Mouse (Mus musculus) left cerebral cortex, adult 8-10 months (tissue): Measurements from ENCODE around the gene Kxd1. TPM values are rescaled to one million over a fixed set of nuclear protein-coding genes. Genes with fewer than 3 reads are reported as not detected.
A peak's percentile ranks its signal among the peaks of the same experiment; 100 is the strongest.
"Not testable (repeated sequence)": the region's sequence is repeated elsewhere in the genome, so short reads cannot be mapped to it uniquely, and the experiment has no call there.

Experiments
- DNase-seq, 2 experiments: peaks; one replicate each; pipeline ENCODE4 v3.0.0; 2022; ENCODE audit warnings: low spot score in 2 of 2
- total RNA-seq, 4 experiments: library from RNA; stranded (reverse); gene quantifications; 2 replicates each; pipeline ENCODE4 v1.2.4; 2022

The Kxd1 gene
- total RNA-seq, 4 experiments from 2014 or later = 43.0 to 52.5 (median 47.1) TPM

DNA sequence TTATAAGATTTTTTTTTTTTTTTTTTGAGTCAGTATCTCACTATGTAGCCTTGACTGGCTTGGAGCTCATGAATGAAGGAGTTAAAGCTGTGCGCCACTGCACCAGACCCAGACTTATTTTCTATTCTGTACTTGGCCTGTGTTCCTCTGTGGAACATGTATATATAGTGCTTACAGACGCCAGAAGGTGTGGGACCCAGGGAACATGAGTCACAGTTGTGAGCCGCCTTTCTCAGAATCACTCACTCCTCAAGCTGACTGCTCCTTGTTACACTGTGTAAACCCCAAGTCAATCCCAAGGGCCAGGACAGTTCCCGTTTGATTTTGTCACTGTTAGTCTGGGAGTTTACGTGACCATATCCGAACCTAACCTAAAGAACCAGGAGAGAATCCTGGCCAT, 8.7 kb downstream of the Kxd1 start:
- no peak for DNase-seq

DNA sequence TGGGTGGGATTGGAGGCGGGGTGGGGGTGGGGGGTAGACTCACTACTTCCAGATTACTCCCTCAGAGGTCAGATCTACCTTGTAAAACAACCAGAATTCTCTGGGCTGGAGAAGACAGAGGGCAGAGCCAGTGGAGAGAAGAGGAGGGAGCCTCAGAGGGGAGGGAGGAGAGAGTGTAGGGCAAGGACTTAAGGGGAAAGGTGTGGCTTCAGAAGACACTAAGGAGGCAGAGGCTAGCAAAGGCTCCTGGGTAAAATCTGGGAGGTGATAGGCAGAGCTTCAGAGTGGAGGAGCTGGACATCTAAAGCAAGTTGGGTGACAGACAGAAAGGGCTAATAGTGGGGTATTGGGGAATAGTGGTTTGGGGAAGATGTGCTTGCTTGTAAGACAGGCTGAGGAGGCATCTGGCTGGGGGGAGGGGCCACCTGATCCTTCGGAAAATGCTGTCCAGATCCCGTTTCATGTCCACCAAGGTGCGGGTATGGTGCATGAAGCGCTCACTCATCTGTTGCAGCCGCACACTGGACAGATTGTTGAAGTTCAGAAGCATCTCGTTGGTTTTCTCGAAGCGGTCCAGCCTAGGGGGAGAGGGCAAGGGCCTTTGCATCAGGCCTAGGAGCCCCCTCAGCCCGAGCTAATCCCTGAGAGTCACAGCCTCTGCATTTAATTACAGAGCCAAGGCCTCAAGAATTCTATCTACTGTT, 9.7 kb downstream of the Kxd1 start:
- DNase-seq = no peak

- DNase-seq = no peak
Observed at GRCm38 (mm10) chr8:70513441-70513840, 14.3 kb downstream of the Kxd1 start.

DNA sequence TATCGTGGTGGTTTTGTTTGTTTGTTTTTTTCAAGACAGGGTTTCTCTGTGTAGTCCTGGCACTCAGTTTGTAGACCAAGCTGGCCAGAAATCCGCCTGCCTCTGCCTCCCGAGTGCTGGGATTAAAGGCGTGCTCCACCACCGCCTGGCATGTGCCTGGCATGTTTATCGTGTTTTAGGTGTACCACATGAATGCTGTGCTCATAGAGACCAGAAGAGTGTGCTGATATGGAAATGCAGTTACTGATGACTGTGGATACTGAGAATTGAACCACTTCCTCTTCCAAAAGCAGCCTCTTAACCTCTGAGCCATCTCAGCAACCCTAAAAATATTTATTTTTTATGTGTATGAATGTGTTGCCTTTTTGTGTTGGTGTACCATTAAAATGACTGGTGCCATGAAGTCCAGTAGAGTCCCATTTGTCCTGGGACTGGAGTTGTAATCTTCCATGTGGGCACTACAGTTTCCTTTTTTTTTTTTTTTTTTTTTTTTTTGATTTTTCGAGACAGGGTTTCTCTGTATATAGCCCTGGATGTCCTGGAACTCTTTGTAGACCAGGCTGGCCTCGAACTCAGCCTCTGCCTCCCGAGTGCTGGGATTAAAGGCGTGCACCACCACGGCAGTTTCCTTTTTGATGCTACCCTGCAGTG, 15.4 kb downstream of the Kxd1 start:
- DNase-seq = no peak

DNA sequence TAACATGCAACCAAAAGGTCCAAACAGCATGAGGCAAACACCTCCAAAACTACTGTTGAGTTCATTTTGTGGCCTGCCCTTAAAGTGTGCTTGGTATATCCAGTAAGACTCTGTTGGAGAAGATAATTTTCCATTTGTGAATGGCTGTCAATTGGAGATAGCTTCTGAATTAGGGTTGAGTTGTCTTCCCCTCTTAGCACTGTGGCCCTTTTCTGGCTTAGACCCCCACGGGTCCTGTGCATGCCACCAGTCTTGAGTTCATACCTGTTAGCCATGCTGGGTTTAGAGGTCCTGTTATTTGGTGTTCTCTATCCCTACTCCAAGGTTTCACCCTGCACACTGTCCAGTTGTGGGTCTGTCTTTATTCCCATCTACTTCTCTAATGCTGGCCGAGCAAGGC, 16.0 kb downstream of the Kxd1 start:
- DNase-seq = no peak

GRCm38 (mm10) chr8:70511174-70511573, 16.6 kb downstream of the Kxd1 start:
- DNase-seq = not testable (repeated sequence)

- peak; percentile 93 to 96 for DNase-seq
Observed at GRCm38 (mm10) chr8:70510228-70510915, 17.4 kb downstream of the Kxd1 start, which contains the start of gene Uba52. Uba52 (minus strand) TSS chr8:70510801.

- no peak for DNase-seq
Observed at GRCm38 (mm10) chr8:70509281-70509952, 18.3 kb downstream of the Kxd1 start.

DNA sequence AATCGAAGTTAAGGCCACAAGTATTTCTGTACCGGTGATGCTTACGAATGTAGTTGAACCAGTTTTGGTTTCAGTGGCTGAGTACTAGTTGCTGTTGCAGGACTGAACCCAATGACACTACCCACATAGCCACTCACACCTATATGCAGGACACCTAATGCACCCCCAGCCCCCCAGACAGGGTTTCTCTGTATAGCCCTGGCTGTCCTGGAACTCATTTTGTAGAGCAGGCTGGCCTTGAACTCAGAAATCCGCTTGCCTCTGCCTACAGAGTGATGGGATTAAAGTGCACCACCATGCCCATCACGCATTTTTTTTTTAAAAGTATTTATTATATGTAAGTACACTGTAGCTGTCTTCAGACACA, 20.7 kb downstream of the Kxd1 start:
- no peak for DNase-seq

DNA sequence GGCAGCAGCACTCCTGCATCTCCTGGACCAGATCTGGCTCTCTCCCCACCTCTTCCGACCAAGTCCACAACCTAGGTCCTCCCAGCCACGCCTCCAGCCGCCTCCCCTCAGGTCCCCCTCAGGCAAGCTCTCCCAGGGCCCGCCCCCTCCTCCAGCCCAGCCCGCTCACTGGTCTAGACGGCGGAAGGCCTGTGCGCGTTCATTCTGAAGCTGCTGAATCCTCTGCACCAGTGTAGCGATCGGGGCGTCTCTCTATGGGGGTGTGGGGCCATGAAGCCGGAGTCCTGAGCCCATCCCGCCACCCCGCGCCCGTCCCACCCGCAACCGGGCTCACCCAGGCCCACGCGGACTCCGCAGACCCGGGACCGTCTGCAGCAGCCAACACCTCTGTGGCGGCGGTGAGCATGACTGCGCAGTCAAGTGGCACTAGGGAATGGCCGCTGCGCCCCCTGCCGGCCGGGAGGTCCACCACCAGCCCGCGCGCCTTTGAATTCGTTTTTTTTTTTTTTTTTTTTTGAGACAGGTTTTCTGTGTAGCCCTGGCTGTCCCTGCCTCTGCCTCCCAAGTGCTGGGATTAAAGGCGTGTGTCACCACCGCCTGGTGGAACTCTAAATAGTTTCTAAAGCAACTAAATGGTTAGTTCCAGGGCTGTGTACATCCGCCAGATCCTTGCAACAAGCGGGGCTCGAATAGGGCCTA, 21.3 kb downstream of the Kxd1 start, which contains the start of gene Rex1bd:
Gene Rex1bd, minus strand, starts transcription at position 425 of the 699 bp plus-strand sequence.
- peak; percentile 87 to 91 for DNase-seq

- peak in 1 of 2 experiments; percentile 56 for DNase-seq
Observed at GRCm38 (mm10) chr8:70505698-70506327, 21.9 kb downstream of the Kxd1 start.

DNA sequence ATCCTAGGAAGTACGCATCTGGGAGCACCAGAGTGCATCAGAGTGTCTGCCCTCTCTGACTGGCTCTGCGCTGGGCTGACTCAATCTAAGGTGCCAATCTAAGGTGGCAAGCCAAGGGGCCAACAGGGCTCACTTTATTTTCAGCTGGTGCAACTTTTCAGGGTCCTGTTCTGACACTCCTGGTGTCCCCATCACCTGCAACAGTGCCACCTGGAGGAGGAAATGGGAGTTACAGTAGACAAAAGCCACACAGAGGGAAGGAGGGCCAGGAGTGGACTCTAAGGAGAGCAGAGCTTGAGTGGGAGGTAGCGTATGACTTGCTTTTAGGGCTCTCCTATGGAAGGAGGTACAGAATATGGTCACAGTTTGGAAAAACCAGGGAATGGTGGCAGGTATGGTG, 22.9 kb downstream of the Kxd1 start:
- peak; percentile 58 to 61 for DNase-seq

DNA sequence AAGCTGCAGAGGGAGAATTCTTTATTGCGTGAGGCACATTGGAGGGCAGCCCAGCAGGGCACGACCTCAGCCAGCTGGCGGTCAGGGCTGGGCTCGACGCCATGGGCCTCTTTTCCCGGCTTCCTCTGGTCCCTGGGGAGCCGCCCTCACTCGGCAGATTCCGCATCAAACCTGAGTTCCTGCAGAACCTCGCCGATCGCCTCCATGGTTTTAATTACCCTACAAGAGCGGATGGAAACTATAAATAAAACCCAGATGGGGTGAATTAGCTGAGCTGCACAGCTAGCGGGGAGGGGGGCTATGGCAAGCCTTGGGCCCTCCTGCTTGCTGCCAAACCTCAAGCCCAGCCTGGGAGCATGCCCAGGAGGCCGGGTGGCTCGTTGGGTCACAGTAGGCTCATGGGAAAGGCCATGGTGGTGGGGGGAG, 23.5 kb downstream of the Kxd1 start:
- no peak for DNase-seq

DNA sequence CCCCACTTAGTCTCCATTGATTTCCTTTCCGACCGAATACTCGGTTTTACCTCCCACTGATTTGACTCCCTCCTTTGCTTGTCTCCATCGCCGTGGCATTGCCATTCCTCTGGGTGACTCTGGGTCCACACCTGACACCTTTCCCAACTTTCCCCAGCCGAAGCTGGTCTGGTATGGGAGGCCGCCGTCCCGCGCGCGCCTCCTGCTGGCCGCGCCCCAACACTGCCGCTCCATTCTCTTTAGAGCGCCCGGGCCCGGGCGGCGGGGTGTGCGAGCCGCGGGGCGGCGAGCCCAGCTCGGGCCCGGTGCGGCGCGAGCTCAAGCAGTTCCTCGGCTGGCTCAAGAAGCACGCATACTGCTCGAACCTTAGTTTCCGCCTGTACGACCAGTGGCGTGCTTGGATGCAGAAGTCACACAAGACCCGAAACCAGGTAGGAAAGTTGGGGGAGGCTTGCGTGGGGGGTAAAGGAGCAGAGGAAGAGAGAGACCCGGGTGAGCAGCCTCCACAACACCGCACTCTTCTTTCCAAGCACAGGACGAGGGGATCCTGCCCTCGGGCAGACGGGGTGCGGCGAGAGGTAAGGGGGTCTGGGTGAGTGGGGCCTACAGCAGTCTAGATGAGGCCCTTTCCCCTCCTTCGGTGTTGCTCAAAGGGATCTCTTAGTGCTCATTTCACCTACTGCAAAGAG, 24.6 kb downstream of the Kxd1 start:
- DNase-seq = no peak

GRCm38 (mm10) chr8:70502540-70502939, 25.2 kb downstream of the Kxd1 start:
- DNase-seq = no peak

DNA sequence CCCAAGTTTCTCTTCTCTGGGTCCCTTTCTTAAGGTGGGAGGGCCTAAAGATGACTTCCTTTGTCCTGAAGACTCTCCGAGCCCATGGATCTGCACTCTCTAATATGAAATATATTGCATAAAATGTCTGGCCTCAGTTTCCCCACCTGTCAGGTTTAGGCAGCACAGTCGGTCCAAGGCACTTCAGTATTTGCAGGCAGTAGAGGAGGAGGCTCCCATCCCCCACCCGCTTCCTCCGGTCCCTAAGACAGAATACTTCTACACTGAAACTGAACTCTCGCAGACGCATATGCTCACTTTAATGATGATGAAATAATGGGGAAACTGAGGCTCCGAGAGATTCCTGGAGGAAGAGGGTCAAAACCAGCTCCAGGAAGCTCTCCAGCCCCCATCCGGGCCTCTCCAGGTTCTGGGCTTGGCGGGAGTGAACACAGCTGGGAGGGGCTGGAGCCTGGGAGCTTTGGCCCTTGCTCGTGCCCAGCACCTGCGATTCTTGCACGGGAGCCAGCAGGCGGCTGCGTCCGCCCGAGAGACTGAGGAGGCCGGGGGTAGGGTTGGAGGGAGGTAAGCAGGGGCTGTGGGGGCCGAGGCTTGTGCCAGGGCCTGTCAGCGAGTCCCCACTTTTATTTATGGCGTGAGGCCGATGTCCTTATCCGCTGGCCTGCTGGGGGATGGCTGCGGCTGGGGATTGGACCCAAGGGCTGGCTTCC, 25.8 kb downstream of the Kxd1 start:
- DNase-seq = no peak

- no peak for DNase-seq
Observed at GRCm38 (mm10) chr8:70500386-70501301, 27.1 kb downstream of the Kxd1 start.

DNA sequence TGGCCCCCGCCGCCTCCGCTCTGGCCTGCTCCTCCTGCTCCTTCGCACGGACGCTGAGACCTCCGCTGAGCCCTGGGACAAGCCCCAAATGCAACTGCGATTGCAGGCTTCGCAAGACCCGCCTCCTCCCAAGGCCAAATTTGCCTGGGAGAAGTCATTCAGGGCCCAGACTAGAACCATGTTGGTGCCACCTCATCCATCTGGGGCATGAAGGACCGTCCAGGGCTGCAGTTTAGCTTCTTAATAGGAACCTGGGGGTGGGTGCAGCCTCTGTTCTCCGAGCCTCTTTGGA, 32.0 kb downstream of the Kxd1 start:
- no peak for DNase-seq
